Mouse (Mus musculus) gastrocnemius, adult 18-20 months (tissue): ENCODE measurements around the gene Icam2. TPM values are rescaled to one million over a fixed set of nuclear protein-coding genes. Genes with fewer than 3 reads are reported as not detected.

Experiments used
- DNase-seq: peaks from one replicate; pipeline ENCODE4 v3.0.0; 2021; ENCODE audit warnings: low spot score
- total RNA-seq, 2 experiments: library from RNA; stranded (reverse); gene quantifications; 2 replicates each; pipeline ENCODE4 v1.2.3; 2021

Icam2 gene
- total RNA-seq, 2 experiments from 2014 or later = 3.3 to 7.8 TPM

GRCm38 (mm10) chr11:106391546-106392188, 3.8 kb upstream of the Icam2 start:
- DNase-seq = peak; percentile 81

- DNase-seq = no peak
These were observed 2.9 kb upstream of the Icam2 start for GRCm38 (mm10) chr11:106390757-106391156.

DNA sequence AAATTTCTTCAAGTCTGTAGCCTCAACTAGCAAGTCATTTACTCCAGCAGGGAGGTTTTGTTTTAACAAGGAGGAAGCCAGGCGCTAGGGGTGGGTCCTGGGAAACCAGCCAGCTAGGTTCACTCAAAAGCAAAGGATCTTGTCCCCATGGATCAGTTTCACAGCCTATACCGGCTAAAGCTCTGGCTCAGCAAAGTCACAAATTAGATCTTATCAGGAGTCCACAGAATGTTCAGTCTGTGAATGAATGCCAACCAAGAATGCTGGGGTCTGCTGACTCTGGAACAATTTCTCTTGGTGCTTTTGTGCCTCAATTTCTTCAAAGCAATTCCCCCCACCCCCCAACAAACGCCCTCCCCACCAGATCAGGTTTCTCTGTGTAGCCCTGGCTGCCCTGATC, 1.7 kb upstream of the Icam2 start:
- DNase-seq = no peak

DNA sequence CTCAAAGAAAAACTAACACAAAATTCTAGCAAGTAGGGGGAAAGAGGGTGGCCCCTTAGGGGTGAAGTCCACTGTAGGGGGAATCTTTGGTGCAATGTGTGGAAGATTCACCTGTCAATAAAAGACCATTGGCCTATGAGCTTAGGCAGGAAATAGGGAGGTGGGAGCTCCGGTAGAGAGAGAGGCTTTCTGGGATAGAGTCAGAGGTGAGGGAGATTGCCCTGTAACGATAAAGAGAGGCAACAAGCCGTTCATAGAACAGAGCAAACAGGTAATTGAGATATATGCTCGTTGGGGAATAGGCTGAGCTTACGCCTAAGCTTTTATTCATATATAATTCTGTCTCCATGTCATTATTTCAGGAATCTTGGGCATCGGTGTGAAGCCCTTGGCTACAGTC, 855 bp downstream of the Icam2 start:
- no peak for DNase-seq

DNA sequence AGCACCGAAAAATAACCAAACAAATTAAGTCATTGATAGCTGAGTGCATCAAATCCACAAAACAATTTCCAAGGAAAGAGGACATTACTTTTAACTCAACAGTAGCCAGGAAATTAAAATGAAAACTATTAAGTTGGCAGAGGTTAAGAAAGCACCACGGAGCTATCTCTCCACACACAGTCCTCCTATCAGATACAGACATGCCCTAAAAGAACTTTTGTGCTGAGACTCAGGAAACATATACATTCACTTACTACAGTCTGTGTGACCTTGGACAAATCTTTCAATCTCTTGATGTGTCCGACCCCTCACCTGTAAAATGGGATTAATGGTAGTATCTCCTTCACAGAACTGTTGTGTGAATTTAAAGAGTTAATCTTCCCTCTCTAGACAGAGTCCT, 1.5 kb downstream of the Icam2 start:
- no peak for DNase-seq

DNA sequence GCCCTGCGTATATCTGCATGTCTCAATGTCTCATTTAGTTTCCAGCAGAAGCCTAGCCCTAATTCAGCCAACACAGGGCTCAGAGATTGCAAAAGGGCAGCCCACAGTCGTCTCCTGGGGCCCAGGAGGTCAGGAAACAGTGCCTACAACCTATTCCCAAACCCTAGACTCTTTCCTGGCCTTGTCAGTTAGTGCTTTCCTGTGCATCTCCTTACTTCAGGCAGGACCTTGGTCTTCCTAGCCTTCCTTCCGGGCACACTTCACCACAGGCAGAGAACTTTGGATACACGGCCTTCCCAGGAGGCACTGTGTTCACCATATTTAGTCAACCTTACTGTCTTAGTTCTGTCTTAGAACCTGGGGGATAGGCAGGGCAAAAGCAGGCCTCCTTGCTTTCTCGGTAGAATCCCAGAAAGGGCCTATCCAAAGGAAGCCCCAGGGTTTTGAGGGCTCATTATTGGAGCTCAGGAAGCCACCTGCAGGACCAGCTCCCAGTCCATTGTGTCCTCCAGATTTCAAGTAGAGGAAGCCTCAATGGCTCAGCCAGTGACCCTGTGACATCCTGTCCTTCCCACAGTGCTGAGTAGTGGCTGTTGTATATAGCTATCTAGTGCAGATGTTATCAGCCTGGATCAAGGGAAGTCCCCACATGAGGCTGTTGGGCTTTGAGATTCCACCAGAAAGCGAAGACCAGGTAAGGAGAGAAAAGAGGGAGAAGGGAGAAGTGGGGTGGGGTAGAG, 4.7 kb downstream of the Icam2 start:
- DNase-seq = no peak

GRCm38 (mm10) chr11:106382424-106382823, 5.5 kb downstream of the Icam2 start:
- no peak for DNase-seq

GRCm38 (mm10) chr11:106381883-106382282, 6.0 kb downstream of the Icam2 start:
- no peak for DNase-seq

GRCm38 (mm10) chr11:106381011-106381410, 6.9 kb downstream of the Icam2 start:
- no peak for DNase-seq

- DNase-seq = no peak
These were observed 12.9 kb downstream of the Icam2 start for GRCm38 (mm10) chr11:106374979-106375378.

DNA sequence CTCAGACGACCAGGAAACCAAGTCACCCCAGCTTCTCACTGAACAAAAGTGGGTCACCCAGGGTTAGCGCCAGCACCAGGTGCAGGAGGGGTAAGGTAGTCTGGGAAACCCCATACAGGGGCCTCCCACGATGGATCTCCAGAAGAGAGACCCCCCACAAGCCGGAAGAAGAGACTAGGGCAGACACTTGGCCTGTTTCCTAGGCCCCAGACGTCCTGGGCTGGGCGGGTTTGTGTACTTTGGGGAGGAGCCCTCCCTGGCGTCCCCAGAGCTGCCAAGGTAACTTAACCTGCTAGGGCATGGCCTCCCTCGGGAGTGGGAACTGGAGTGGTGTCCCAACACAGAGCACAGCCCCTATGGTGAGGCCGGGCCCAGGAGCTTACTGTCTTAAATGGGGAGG, 13.3 kb downstream of the Icam2 start:
- DNase-seq = no peak

DNA sequence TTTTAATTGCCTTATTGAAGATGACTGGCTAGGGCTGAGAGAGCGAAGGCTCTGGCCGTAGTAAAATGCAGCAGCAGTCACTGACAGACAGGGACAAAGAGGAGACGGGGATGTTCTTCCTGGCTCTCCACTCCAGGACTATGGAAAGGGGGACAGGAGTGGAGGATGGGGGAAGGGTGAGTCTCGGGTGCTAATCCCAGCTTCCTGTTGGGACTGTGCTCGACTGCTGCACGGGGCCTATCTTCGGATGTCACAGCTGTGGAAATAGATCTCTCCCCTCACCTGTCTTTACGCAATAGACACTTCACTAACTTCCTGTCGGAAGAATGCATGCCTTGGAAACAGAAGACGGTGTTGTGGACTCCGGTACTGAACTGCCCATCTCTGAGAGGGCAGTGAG, 13.9 kb downstream of the Icam2 start:
- DNase-seq = no peak

DNA sequence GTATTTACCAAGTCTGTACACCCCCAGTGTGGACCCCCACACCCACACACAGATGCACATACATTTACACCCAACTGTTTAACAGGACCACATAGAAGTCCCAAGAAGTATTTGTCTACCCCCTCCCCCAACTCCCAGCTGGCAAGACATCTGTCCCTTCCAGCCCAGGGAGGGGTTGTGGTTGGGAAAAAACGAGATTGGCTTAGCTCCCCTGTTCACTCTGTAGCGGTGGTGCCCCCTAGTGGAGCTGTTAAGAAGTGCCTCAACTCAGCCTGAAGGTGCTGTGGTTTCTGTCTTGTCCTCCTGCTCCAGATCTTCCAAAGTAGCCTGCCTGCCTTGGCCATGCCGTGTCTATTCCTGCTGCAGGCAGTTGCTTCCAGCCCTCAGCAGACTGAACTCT, 21.6 kb downstream of the Icam2 start:
- peak; percentile 92 for DNase-seq

DNA sequence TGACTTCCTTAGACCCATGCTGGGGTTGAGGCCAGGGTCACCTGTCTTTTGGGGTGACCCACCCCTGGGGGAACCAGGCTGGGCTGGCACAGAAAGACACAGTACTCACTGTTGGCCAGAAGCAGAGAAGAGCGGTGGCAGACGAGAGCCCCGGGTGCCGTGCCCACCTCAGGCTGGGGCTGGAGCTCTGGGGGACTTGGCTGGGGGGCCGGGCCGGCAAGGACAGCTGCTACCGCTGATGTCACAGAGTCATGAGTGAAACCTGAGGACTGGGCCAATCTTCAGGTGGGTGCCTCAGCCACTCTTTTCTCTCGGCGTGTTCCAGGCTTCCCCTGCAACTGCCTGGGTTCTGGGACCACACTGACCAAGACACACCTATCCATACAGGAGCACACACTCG, 22.5 kb downstream of the Icam2 start, which contains the start of gene Prr29:
Gene Prr29, plus strand, starts transcription at position 107 of the 400 bp plus-strand sequence.
- DNase-seq = peak; percentile 77

GRCm38 (mm10) chr11:106364712-106365111, 23.2 kb downstream of the Icam2 start:
- DNase-seq = peak; percentile 76

- DNase-seq = no peak
These were observed 28.5 kb downstream of the Icam2 start for GRCm38 (mm10) chr11:106359350-106359749.

DNA sequence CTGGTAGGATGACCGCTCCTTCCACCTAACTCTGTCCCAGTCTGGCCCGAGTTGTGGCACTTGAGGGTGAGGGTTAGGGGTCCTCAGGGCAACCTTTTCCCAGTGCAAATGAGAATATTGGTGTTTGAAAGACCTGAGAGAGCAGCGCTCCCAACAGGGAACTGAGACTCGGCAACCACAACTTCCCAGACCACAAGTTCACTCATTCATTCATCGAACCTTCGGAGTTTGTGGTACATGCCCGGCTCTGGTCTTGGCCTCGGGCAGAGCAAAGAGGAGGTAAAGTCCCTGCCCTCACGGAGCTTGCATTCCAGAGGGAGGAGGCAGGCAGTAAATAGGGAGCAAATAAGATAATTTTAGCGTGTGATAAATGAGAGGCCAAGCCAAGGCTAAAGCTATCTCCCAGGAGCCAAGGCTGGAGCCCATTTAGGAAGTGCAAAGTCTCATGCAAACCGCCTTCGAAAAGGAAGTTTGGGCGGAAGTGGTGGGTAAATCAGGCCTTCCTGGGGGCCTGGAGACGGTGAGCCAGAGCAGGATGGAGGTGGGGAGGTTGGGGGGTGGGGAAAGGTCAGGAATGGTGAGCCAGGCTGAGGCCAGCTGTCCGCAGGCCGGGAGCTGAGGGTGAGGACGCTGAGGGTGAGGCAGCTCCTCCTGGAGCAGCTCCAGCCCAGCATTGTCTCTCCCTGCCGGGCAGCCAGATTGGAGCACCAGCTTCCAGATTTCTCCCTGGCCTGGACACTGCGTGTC, 32.3 kb downstream of the Icam2 start:
- DNase-seq = peak; percentile 53

DNA sequence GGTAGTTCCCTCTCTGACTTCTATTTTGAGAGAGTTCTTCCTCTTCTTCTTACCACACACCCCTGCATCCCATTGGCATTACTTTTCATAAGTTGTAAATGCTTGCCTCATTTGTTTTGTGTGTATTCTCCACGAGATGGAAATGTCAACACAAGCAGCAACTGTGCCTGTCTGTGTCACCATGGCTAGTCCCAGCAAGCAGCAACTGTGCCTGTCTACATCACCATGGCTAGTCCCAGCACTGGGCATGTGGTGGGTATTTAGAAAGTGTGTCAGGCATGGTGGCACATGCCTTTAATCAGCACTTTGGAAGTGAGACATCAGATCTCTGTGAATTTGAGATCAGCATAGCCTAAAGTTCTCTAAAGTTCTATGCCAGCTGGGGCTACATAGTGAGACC, 33.7 kb downstream of the Icam2 start:
- DNase-seq = no peak

DNA sequence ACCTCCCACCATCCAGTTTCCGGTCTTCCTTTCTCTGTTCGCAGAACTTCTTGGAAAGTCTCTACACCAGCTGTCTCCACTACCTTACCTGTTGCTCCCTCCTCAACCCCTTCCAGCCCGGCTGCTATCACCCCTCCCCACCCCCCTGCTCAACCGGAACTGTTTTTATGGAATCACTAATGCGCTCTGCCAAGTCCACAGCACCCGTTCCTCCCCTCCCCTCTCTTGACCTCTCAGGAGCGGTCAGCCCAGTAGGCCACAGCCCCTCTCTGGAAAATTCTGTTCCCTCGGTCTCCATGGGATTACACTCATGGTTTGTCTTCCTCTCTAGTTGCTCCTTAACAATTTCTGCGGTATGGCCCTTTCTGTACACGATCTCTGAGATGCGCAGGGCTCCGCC, 34.7 kb downstream of the Icam2 start, which contains the start of gene Scn4a:
Gene Scn4a, minus strand, starts transcription at position 101 of the 400 bp plus-strand sequence.
- DNase-seq = no peak

DNA sequence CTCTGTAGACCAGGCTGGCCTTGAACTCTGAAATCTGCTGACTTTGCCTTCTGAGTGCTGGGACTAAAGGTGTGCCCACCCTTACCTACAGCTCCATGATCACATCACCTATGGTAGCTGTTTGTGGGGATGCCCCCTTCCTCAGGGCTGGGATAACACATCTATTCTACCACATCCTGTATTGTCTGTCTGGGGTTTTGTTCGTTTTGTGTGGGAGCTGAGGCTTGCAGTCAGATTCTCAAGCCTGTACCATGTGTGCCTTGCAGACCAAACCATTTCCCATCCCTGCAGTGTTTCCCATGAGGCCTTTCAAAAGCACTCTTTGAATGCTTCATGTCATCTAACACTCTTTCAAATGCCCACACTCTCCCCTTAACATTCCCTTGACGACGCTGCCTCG, 35.9 kb downstream of the Icam2 start:
- no peak for DNase-seq

DNA sequence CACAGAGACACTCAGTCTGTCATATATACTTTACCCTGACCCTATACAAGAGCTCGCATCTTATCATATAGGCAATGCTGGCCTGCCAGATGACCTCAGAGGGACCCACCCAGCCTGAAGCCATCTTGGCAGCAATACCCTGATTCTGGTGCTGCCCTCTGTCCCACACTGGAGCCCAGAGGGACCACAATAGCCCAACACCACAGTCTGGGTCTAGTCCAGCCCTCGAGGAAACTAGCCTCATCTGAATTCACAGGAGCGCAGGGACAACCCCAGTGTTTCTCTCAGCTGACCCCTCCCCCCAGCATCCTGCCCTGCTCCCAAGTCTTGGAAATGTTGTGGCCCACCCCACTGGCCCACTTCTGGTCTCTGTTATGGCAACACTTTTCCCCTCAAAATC, 36.6 kb downstream of the Icam2 start:
- DNase-seq = no peak

DNA sequence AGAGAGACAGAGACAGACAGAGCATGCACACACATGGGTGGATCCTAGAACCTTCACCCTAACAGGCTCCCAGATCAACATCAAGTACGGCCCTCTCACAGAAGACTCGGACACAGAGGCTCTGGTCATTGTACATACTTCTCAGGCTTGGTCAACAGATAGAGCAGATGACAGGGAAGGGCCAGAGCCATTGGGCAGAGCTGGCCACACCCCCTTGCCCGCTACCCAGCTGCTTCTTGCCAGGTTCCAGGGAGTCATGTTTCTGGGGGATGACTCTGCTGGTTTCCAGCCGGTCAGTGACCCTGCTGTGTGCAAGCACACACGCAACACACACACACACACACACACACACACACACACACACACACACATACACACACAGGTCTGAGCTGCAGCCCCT, 37.0 kb downstream of the Icam2 start:
- peak; percentile 82 for DNase-seq
